Mouse (Mus musculus) B cell, adult 2 months (primary cell): ENCODE results near the gene Uroc1.

ENCODE experiments used
- DNase-seq, 2 experiments: peaks; one replicate each; pipeline ENCODE4 v3.0.0; 2022

Gene Uroc1

DNA sequence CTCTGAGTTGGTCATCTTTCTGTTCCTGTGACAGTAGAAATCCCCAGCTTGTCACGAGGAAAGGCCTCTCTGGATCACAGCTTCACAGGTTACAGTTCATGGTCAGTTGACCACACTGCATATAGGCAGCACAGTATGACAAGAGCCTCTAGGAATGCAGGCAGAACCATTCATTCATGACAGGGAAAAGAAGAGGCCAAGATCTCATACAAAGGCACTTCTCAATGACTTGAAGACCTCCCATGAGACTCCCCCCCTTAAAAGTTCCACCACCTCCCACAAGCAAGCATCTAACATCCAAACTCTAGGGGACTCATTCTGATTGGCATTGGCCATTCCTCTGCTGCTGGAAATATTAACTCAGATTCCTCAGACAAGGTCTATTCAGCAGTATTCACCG, 26.4 kb downstream of the Uroc1 start:
- DNase-seq: no peak

DNA sequence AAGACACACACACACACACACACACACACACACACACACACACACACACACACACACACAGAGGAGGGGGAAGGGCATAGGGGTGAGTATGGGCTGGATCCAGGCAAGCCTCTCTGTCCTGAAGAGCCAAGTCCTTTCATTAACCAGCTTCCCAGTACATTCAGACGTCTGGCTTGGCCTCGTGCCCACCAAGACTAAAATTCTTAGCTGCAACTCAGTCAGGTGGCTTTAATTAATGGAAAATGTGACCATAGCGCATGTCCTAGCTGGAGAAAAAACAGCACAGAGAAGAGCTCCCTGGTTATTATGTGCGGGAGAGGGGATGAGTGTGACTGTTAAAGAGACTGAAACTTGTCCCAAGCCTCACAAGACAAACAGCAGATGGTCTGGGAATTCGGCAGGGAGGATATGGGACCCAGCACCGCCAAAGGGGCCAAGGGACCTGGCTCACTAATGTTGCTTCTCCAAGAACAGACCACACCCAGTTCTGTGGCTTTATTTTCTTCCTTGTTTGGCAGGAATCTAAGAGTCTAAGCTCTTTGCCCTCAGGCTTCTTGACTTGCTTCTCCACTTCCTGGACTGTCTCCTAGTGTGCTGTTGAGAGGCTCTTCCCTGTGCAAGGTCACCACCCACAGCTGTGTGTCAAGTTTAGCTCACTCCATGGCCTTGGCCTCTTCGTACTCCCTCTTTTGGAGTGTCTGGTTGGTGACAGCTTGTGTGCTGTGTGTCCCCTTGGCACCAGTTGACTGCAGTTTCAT, 27.1 kb downstream of the Uroc1 start:
- DNase-seq: no peak

DNA sequence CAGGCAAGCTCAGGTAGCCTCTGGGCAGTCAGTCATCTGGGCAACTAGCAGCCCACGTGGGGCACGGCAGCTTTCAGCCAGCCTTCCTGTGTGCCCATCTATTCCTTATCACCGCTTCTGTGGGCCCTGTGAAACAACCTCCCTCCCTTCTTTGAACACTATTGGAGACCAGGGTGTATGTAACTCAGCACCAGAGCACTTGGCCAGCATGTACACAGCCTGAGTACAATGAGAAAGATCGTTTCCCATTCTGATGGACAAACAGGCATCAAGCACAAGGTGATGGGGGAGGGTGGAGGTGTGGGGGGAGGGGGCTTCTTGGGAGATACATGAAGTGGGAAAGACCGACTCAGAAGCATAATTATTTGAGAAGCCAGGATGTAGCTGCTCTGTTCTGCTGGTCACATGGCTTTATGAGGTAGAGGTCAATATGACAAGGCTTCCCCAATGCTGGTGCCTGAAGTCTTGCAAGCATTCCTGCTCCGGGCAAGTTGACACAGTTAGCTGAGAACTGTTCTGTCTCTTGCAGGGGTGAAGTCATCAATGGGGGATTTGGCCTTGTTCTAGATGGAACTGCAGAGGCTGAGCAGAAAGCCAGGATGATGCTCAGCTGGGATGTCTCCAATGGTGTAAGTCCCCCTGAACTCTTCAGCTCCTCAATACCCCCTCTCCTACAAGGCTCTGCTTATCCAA, 28.0 kb downstream of the Uroc1 start:
- DNase-seq: no peak

DNA sequence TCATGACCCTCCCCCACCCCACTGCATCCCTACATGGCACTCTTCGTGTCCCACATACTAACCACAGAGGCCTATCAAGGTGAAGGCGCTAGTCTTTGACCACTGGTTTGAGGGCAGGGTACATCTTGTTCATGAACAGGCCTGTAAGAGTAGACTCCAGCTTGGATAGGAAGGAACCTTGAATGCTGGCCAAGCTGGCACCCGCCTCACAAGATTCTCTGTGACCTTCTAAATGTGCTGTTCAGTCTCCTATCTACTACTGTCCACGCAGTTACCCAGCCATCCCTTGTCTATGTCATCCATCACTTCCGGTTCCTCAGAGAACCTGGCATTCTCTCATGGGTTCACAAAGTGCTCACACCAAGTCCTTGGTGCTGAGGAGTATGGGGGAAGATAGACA, 30.2 kb downstream of the Uroc1 start:
- no peak for DNase-seq

DNA sequence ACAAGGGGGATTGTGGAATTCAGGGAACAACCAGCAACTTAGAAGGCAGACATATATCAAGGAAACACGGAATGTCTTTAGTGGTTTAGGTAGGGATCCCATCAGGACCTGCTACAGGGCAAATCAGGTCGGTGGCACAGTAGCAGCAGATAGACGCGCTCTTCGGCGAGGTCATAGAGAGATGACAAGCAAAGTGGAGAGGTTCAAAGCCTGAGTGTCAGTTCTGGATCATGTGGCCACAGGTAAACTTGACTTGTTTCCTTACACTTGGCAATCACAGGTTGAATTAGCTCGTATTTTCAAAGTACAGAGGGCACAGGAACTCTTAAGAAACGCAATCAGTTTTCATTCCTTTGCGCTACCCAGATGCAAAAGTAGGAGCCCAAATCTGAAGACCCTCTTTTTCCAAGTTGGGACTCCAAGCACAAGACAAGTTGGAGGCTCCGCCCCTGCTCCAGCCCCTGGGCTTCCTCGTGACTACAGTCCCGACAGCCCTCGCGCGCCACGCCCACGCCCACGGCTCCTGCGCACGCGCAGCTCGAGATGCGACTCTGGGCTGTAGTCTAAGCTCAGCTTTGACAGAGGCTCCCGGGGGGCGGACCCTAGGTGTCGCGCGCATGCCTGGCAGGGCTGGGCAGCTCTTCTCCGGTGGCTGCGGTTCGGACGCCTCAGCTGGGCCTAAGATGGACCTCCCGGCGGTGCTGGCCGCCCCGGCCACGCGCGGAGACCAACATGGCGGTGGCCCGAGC, 36.1 kb downstream of the Uroc1 start, which contains the start of gene Zxdc:
TSS of gene Zxdc (plus strand) at position 517 of the 749 bp plus-strand sequence.
- DNase-seq: peak; percentile 97

DNA sequence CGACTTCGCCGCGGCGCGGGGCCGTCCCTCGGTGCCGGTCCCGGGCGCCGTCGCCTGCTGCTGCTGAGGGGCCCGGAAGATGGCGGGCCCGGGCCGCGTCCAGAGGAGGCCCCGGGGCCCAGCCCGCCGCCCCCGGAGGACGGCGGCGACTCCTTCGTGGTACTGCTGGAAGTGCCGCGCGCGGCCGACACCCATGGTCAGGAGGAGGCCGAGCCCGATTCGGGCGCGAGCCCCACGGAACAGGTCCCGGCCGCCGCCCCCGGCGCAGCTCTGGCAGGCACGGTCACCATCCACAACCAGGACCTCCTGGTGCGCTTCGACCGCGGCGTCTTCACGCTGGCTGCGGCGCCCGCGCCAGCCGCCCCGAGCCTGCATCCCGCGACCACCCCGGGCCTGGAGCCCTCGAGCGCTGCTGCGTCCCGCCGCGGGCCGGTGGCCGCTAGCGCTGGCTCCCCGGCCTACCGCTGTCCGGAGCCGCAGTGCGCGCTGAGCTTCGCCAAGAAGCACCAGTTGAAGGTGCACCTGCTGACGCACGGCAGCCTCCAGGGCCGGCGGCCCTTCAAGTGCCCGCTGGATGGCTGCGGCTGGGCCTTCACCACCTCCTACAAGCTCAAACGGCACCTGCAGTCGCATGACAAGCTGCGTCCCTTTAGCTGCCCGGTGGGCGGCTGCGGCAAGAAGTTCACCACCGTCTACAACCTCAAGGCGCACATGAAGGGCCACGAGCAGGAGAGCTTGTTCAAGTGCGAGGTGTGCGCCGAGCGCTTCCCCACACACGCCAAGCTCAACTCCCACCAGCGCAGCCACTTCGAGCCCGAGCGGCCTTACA, 36.9 kb downstream of the Uroc1 start:
- peak; percentile 41 to 50 for DNase-seq

DNA sequence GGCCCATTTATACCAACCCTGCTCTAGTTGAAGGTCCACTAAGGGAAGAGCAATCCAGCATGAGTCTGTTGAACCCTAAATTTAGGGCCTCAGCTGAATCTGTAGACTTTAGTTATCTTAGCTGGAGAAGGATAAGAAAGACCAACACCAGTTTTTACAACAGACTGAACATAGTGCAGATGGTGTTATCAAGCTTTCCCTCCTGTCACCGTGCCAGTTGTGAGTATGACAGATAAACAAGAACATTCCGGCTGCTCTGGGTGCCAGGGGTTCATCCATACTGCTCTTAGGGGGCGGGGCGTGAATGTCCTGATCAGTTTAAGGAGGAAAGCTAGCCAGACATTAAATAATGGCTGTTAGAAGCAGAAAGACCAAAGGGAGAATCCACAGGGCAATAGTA, 41.6 kb downstream of the Uroc1 start:
- no peak for DNase-seq

DNA sequence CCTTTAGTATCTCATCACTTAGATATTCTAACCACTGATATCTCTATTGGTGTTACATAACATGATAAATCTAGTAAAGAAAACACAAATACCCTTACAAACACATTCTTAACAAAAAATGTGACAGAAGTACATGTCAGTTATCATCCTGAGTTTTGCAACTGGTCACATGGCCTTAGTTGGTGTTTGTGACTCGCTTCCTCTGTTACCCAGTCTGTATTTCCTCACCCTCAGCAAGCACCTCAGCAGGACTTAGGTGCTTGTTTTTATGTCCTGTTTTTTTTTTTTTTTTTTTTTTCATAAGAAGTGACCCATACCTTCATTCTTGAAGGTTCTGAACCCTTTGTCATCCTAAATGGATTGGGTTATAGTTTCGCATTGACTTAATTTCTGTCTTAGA, 44.6 kb downstream of the Uroc1 start:
- DNase-seq: no peak

DNA sequence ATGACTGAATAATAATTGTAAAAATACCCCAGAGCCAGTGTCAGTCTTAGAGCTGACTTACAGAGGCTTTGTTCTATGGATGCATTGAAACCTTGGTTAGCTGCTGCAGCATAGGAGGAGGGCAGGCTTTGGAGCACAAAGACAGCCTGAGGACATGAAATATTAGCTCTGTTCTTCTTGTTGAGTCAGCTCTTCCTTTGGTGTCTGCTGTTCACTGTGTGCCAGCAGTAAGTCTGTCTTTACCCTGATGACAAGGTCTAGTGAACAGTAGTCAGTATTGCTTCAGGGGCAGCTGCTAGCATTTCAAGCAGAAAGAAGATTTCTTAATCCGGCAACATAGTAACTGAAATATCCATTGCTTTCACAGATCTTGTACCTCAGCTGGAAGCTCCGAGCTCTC, 48.4 kb downstream of the Uroc1 start:
- DNase-seq: no peak

DNA sequence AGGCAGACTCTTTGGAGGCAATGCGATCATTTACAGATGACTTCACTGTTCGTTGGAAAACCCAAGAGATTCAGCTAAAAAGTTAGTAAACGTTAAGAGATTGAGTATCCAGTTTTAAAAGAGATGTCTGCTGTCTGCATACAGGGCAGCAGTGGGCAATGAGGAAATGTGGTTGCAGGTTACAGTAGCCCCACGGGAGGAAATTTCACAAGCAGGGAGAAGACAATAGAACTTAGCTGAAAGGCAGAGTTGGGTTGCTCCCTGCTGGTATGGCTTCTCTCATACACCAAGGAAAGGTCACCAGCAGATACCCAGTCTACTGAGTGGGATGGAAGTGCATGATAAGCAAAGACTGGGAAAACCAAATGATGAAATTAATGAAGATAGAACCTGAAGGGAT, 57.5 kb downstream of the Uroc1 start:
- no peak for DNase-seq

DNA sequence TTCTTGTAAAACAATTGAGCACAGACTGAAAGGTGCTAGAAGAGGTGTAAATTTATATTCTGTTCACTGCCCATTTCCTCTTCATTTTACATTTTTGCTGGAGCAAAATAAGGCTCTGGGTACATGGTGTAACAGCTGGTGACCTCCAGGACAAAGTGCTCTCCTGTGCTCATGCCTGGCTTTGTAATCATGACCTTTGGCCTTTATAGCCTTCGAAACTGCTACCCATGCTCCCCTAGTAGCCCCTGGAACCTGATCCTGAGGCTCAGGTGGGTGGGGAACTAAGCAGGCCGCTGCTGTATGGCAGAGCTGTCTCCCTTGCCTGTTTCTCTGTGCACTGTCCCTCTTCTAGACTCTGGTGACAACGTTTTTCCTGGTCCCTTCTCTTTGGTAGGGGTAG, 60.9 kb downstream of the Uroc1 start:
- DNase-seq: no peak

DNA sequence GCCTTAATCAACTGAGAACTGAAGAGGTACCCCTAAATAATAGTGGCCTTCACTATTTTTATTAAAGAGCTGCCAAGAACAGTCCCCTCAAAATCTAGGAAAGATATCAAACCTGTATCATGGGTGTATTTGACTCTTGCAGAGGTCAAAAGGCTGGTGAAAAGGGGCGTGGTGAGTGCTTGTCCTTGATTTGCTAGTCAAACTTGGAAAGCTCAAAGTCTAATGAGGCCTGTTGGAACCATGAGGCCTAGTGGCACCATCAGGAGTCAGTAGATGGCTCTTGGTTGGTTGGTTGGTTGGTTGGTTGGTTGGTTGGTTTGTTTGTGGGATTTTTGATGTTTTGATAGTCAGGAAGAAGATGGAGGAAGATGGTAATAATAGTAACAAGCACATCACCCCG, 62.7 kb downstream of the Uroc1 start:
- no peak for DNase-seq

DNA sequence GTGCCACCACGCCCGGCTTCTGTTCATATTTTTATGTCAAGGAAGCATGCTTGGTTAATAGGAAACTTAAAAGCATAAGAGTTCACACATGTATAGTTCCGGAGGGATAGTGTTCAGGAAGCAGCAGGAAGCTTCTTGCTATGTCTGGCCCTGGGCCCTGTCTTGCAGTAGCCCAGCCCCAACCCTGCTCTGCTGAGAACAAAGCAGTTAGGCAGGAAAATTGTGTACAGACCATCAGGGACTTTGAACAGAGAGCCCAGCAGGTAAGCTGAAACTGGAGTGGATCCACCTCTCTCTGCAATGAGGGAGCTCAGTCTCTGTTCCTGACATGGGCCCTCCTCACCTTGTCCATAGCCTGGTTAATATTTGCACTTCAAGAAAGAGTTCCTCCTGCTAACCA, 64.2 kb downstream of the Uroc1 start:
- DNase-seq: no peak

DNA sequence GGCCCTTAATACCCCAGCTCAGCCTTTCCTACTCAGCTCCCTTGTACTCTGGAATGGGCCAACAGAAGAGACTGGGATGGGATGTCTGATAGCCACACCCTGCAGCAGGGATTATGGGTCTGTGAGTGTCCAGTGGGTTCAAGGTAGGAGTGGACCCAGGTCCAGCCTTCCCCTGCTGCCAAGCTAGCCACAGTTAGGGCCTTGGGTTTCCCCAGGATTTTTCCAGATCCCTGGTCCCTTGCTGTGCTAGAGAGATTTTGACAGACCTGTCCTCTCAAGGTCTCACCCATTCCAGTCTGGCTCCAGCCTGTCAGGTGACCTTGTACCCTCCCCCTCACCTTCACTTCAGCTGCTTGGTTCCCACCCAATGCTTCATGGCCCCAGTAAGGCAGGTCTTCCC, 75.5 kb downstream of the Uroc1 start:
- no peak for DNase-seq

DNA sequence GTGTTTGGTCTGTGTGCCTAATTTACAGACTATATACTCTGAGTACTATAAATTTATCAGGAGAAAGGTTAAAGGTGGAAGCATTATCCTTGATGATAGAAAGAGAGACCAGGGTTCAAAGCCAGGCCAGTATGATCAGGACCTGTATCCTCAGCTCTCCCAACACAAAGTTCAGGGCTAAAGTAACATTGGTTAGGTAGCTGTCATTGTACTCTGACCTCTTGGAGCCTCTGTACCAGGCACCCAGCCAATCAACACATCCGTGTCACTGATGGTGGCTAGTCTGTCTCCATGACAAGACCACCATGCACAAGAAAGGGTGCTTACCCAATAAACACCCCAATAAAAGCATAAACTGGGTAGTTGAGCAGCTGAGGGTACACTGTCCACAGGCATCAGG, 77.9 kb downstream of the Uroc1 start:
- no peak for DNase-seq

DNA sequence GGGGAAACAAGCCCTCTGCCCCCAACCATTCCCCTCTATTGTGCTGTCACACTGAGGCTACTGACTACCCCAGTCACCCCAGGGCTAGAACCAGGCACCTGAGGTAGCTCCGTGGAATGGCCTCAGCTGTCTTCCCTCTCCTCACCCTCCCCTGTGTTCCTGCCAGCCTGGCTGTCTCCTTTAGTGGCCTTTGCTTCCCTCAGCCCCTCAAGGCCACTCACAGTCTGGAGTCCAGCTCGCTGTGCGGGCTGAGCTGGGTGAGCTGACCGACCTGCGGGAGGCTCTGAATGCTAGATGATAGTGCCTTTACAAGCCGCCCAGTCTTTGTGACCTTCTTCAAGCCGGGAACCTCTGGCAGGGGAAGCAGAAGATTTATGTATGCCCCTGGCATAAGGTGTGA, 78.8 kb downstream of the Uroc1 start:
- no peak for DNase-seq
